Mouse (Mus musculus): ENCODE measurements around the gene Slc10a1. TPM values are rescaled to one million over a fixed set of nuclear protein-coding genes. Genes with fewer than 3 reads are reported as not detected.

Slc10a1 gene
- 0.15 TPM for polyA plus RNA-seq (2021)

GRCm38 (mm10) chr12:80968605-80969004 is at the start of gene Slc10a1:
TSS of gene Slc10a1 (minus strand) at chr12:80968705.
- ATAC-seq (no peak), DNase-seq (ENCODE audit: low read depth, low spot score) (no peak)
- POLR2A ChIA-PET: no interaction called here
- H3K27me3 ChIP-seq: peaks cover 14% of the 10 kb centered on the region
- in situ Hi-C loops (cut with MboI; ENCODE audit: low pct_unique_long_range_greater_than_20kb): no loop called here
- CTCF ChIA-PET: interaction anchor here (1.4 kb wide), 1 partner anchor 13 kb away, joined by 5 read pairs; no protein-coding TSS in a partner anchor
- TF ChIP-seq CTCF (IDR thresholded peaks at IDR 0.05): no peak

- no peak for ATAC-seq
- CTCF ChIA-PET: no interaction called here
These were observed 49.1 kb upstream of the Slc10a1 start for GRCm38 (mm10) chr12:81017624-81018023.

GRCm38 (mm10) chr12:81013496-81013895 is 45.0 kb upstream of the Slc10a1 start:
- POLR2A ChIA-PET: no interaction called here
- ATAC-seq (no peak), DNase-seq (ENCODE audit: low read depth, low spot score) (no peak)
- in situ Hi-C loops (cut with MboI; ENCODE audit: low pct_unique_long_range_greater_than_20kb): no loop called here
- CTCF ChIA-PET: interaction anchor here (1.2 kb wide), 1 partner anchor 23 kb away, joined by 3 read pairs; no protein-coding TSS in a partner anchor
- no peak for TF ChIP-seq CTCF (IDR thresholded peaks at IDR 0.05)
- peaks cover 47% of the 10 kb centered on the region for H3K27me3 ChIP-seq

More at GRCm38 (mm10) chr12:81017624-81018023, 49.1 kb upstream of the Slc10a1 start:
- in situ Hi-C loops (cut with MboI; ENCODE audit: low pct_unique_long_range_greater_than_20kb): no loop called here
- TF ChIP-seq CTCF (IDR thresholded peaks at IDR 0.05): no peak
- H3K27me3 ChIP-seq: peaks cover 63% of the 10 kb centered on the region
- DNase-seq (ENCODE audit: low read depth, low spot score): no peak
- POLR2A ChIA-PET: no interaction called here

- in situ Hi-C loops (cut with MboI; ENCODE audit: low pct_unique_long_range_greater_than_20kb): no loop called here
- peaks cover 38% of the 10 kb centered on the region for H3K27me3 ChIP-seq
- ATAC-seq (no peak), DNase-seq (ENCODE audit: low read depth, low spot score) (no peak)
- ChIA-PET POLR2A (no interaction called here), CTCF (no interaction called here)
- no peak for TF ChIP-seq CTCF (IDR thresholded peaks at IDR 0.05)
These were observed 43.5 kb upstream of the Slc10a1 start for GRCm38 (mm10) chr12:81011994-81012393.

- H3K27me3 ChIP-seq: peaks cover 47% of the 10 kb centered on the region
- CTCF ChIA-PET: no interaction called here
- DNase-seq (ENCODE audit: low read depth, low spot score): no peak
- ATAC-seq: no peak
- no peak for TF ChIP-seq CTCF (IDR thresholded peaks at IDR 0.05)
- POLR2A ChIA-PET: no interaction called here
- in situ Hi-C loops (cut with MboI; ENCODE audit: low pct_unique_long_range_greater_than_20kb): no loop called here
These were observed 41.3 kb upstream of the Slc10a1 start for GRCm38 (mm10) chr12:81009813-81010212.

- H3K27me3 ChIP-seq: peaks cover 69% of the 10 kb centered on the region
- ATAC-seq (no peak), DNase-seq (ENCODE audit: low read depth, low spot score) (no peak)
- ChIA-PET CTCF (no interaction called here), POLR2A (no interaction called here)
- no peak for TF ChIP-seq CTCF (IDR thresholded peaks at IDR 0.05)
- in situ Hi-C loops (cut with MboI; ENCODE audit: low pct_unique_long_range_greater_than_20kb): no loop called here
These were observed 34.5 kb upstream of the Slc10a1 start for GRCm38 (mm10) chr12:81002841-81003635.

GRCm38 (mm10) chr12:81000924-81001323 is 32.4 kb upstream of the Slc10a1 start:
- ATAC-seq (no peak), DNase-seq (ENCODE audit: low read depth, low spot score) (no peak)
- H3K27me3 ChIP-seq: peaks cover 67% of the 10 kb centered on the region
- in situ Hi-C loops (cut with MboI; ENCODE audit: low pct_unique_long_range_greater_than_20kb): no loop called here
- CTCF ChIA-PET: no interaction called here
- no peak for TF ChIP-seq CTCF (IDR thresholded peaks at IDR 0.05)
- POLR2A ChIA-PET: no interaction called here

GRCm38 (mm10) chr12:80998528-80999221 is 30.2 kb upstream of the Slc10a1 start:
- ChIA-PET POLR2A (no interaction called here), CTCF (no interaction called here)
- peaks cover 61% of the 10 kb centered on the region for H3K27me3 ChIP-seq
- ATAC-seq (no peak), DNase-seq (ENCODE audit: low read depth, low spot score) (no peak)
- no peak for TF ChIP-seq CTCF (IDR thresholded peaks at IDR 0.05)
- in situ Hi-C loops (cut with MboI; ENCODE audit: low pct_unique_long_range_greater_than_20kb): loop anchor here (25.0 kb wide), 1 partner anchor 789 kb away; the partner anchor contains the start of gene Map3k9

GRCm38 (mm10) chr12:80997652-80998051 is 29.1 kb upstream of the Slc10a1 start:
- H3K27me3 ChIP-seq: peaks cover 63% of the 10 kb centered on the region
- in situ Hi-C loops (cut with MboI; ENCODE audit: low pct_unique_long_range_greater_than_20kb): loop anchor here (25.0 kb wide), 1 partner anchor 790 kb away; the partner anchor contains the start of gene Map3k9
- ChIA-PET CTCF (no interaction called here), POLR2A (no interaction called here)
- TF ChIP-seq CTCF (IDR thresholded peaks at IDR 0.05): no peak
- no peak for DNase-seq (ENCODE audit: low read depth, low spot score)
- no peak for ATAC-seq

GRCm38 (mm10) chr12:80995326-80995725 is 26.8 kb upstream of the Slc10a1 start:
- ChIA-PET POLR2A (no interaction called here), CTCF (interaction anchor here (0.9 kb wide), 1 partner anchor 12 kb away, joined by 3 read pairs; no protein-coding TSS in a partner anchor)
- in situ Hi-C loops (cut with MboI; ENCODE audit: low pct_unique_long_range_greater_than_20kb): loop anchor here (25.0 kb wide), 1 partner anchor 792 kb away; the partner anchor contains the start of gene Map3k9
- no peak for ATAC-seq
- DNase-seq (ENCODE audit: low read depth, low spot score): no peak
- peaks cover 65% of the 10 kb centered on the region for H3K27me3 ChIP-seq
- no peak for TF ChIP-seq CTCF (IDR thresholded peaks at IDR 0.05)

GRCm38 (mm10) chr12:80993773-80994172 is 25.3 kb upstream of the Slc10a1 start:
- ChIA-PET POLR2A (no interaction called here), CTCF (no interaction called here)
- ATAC-seq (no peak), DNase-seq (ENCODE audit: low read depth, low spot score) (no peak)
- TF ChIP-seq CTCF (IDR thresholded peaks at IDR 0.05): no peak
- in situ Hi-C loops (cut with MboI; ENCODE audit: low pct_unique_long_range_greater_than_20kb): loop anchor here (25.0 kb wide), 1 partner anchor 794 kb away; the partner anchor contains the start of gene Map3k9
- peaks cover 50% of the 10 kb centered on the region for H3K27me3 ChIP-seq

All from Patski (cell line).